Mouse (Mus musculus) lung, postnatal 0 days (tissue): ENCODE data around the gene Tarm1.

Experiments used
- CTCF ChIP-seq: IDR thresholded peaks from 2 replicates; pipeline ENCODE4 v1.5.1; 2016; ENCODE audit warnings: antibody characterized with exemption, mild to moderate bottlenecking
- EP300 ChIP-seq: IDR thresholded peaks from 2 replicates; pipeline ENCODE4 v1.6.1; 2016; ENCODE audit warnings: antibody characterized with exemption, mild to moderate bottlenecking, control low read depth

- no peak for TF ChIP-seq CTCF
- no peak for TF ChIP-seq EP300
These were observed 42.2 kb downstream of the Tarm1 start for GRCm38 (mm10) chr7:3460261-3460660.
